Mouse (Mus musculus) forebrain, embryonic 14.5 days (tissue): Measurements from ENCODE around the gene Gm5800. TPM values are rescaled to one million over a fixed set of nuclear protein-coding genes. Genes with fewer than 3 reads are reported as not detected.

Experiments used
- polyA plus RNA-seq: library from polyadenylated mRNA; unstranded; fragments of >200 nt; fragmentation: Nextera tagmentation; extraction: Ambion mirVana; gene quantifications from 2 replicates; pipeline ENCODE4 v1.2.1, GENCODE M21; 2014

The Gm5800 gene
- polyA plus RNA-seq, 1 experiment from 2014 or later, result not detected

Other genes starting within 250 kb of the Gm5800 start
- not detected in 2 replicates for gene Gm5622, start 164.4 kb downstream of the Gm5800 start, polyA plus RNA-seq
- gene Gm17175, start 143.1 kb downstream of the Gm5800 start, polyA plus RNA-seq, result not detected in 2 replicates
- not detected in 2 replicates for gene Gm17174, start 125.0 kb downstream of the Gm5800 start, polyA plus RNA-seq
- not detected in 2 replicates for gene Gm17078, start 105.9 kb downstream of the Gm5800 start, polyA plus RNA-seq
- gene Gm4181, start 81.5 kb downstream of the Gm5800 start, polyA plus RNA-seq, result not detected in 2 replicates
- not detected in 2 replicates for gene Gm17079, start 21.7 kb downstream of the Gm5800 start, polyA plus RNA-seq
- gene Ang4, start 56.4 kb upstream of the Gm5800 start, polyA plus RNA-seq, result not detected in 2 replicates
- gene AY358078, start 82.9 kb upstream of the Gm5800 start, polyA plus RNA-seq, result not detected in 2 replicates
- not detected in 2 replicates for gene Ear6, start 136.5 kb upstream of the Gm5800 start, polyA plus RNA-seq
- gene Mettl17, start 167.7 kb upstream of the Gm5800 start, polyA plus RNA-seq, result 64.7 and 64.9 TPM in 2 replicates
- gene Slc39a2, start 175.7 kb upstream of the Gm5800 start, polyA plus RNA-seq, result 0.62 and 0.82 TPM in 2 replicates
- 127 and 139 TPM in 2 replicates for gene Ndrg2, start 197.0 kb upstream of the Gm5800 start, polyA plus RNA-seq
- gene Tppp2, start 201.2 kb upstream of the Gm5800 start, polyA plus RNA-seq, result not detected in 2 replicates
- gene Rnase13, start 205.6 kb upstream of the Gm5800 start, polyA plus RNA-seq, result not detected in 2 replicates